Mouse (Mus musculus): ENCODE data around the gene Akap13.

- TF ChIP-seq POLR2A (IDR thresholded peaks at IDR 0.05; ENCODE audit: extremely low read depth, insufficient read depth, low read length) (no peak), CTCF (IDR thresholded peaks at IDR 0.05; ENCODE audit: low read depth, low read length) (no peak)
These were observed 157.3 kb downstream of the Akap13 start for GRCm38 (mm10) chr7:75612683-75613053.
